Mouse (Mus musculus): ENCODE results near the gene Spdya.
"Not testable (repeated sequence)": the region's sequence is repeated elsewhere in the genome, so short reads cannot be mapped to it uniquely, and the experiment has no call there.

Gene Spdya

GRCm38 (mm10) chr17:71633350-71633749 lies 81.5 kb downstream of the Spdya start:
- no peak for DNase-seq

DNA sequence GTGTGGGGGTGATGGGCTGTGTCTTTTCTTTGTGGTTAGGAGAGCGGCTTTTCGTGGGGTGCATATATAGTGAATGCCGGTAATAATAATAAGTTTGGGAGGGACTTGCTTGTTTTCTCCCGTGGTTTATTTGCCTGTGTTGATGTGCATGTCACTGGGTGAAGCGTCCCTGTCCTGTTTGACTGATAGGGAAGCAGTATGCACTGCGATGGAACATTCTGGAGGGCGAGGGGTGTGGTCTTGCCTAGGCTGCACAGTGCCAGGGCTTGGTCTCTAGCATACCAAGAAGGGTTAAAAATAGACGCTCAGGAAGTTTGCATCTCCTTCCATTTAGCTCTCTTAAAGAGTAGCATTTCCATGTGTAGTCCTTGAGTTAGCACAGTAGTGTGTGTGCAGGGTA lies 84.9 kb downstream of the Spdya start:
- DNase-seq, result no peak

DNA sequence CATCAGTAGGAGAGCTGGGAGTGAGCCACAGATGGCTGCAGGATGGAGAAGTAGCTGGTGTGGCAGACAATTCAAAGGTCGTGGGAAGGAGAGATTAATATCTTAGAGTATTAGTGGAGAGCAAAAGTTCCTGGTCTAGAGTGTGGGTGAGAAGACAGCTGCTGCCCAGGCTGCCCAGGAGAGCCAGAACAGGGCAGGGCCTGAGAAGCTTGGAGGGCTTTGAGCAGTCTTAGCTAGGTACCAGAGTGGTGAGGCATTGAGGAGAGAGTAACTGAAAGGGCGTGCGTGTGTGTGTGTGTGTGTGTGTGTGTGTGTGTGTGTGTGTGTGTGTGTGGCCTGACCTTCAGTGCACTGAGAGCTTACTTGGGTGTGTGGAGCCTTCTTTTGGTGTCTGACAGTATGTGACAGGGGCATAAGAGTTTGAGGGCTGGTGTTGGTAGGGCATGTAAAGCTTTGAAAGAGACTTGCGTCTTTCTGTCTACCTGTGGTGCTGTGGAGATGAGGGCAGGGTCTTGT lies 85.9 kb downstream of the Spdya start:
- no peak for DNase-seq

- not testable (repeated sequence) for DNase-seq
Measured at GRCm38 (mm10) chr17:71639056-71639455, 87.2 kb downstream of the Spdya start.
